Mouse (Mus musculus) fibroblast of lung, adult 2 months (primary cell): ENCODE data around the gene Tns2.
"Not testable (repeated sequence)": the region's sequence is repeated elsewhere in the genome, so short reads cannot be mapped to it uniquely, and the experiment has no call there.

Experiments used
- DNase-seq: peaks from one replicate; pipeline ENCODE4 v3.0.0-alpha.2; 2011; ENCODE audit warnings: low read depth

Gene Tns2

GRCm38 (mm10) chr15:102100161-102100981 is at the start of gene Tns2:
Gene Tns2, plus strand, starts transcription at chr15:102100413.
- no peak for DNase-seq

DNA sequence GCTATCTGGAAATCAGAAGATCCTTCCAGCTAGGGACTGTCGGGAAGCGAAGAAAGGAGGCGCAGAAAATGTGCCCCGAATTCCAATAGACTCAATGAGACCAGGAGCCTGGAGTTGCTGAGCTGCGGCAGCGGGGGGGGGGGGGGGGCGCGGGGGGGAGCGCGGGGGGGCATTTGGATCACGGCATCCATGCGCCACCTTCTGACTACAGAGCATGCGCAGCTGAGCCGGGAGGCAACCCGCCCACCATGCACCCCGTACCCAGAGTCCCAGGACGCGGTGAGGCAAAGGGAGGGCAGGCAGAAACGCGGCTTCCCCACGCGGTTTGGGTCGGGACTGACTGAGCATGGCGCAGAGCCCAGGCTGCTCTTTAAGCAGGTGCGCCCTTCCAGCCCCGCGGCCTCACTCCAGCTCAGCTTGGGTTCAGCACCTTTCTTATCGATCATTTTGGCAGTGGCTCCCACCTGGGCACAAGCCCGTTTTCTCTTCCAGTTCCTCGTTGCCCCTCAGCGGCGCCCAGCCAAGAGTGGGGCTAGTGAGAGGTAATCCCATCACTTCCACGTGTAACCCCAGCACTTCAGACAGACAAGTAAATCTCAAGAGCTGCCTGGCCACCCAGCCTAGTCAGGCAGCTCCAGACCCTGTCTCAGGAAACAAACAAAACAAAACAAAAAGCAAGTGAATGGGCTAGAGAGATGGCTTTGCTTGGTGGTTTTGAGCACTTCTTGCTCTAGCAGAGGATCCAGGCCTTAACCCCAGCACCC is 48.1 kb upstream of the Tns2 start:
- no peak for DNase-seq

DNA sequence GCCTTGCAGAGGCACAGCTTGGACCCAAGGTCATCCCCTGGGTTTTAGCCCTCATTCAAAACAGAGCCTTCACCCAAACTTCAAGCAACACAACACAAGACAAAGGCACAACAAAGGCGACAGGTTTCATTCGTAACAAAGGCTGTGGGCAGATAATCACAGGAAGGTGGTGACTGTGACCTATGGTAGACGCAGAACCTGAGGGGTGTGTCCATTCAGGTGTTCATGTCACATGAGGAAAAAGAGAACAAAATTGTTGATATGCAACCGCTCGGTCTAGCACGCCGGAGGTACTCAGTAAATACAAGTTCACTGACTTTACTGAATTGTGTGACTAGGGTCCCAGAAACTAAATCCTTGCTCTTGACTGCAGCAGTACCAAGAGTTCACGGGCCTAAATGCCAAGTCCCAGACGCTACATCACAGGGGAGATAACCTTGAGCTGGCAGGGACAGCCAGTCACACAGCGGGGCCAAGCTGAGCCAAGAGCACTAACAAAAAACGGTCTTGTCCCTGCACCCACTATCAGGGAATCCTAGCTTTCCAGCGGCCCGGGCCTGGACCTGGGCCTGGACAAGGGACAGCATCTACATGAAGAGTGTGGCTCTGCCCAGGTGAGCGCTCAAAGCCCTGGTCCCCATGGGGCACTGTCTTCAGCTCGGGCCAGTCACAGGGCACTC is 43.6 kb upstream of the Tns2 start:
- DNase-seq: no peak

DNA sequence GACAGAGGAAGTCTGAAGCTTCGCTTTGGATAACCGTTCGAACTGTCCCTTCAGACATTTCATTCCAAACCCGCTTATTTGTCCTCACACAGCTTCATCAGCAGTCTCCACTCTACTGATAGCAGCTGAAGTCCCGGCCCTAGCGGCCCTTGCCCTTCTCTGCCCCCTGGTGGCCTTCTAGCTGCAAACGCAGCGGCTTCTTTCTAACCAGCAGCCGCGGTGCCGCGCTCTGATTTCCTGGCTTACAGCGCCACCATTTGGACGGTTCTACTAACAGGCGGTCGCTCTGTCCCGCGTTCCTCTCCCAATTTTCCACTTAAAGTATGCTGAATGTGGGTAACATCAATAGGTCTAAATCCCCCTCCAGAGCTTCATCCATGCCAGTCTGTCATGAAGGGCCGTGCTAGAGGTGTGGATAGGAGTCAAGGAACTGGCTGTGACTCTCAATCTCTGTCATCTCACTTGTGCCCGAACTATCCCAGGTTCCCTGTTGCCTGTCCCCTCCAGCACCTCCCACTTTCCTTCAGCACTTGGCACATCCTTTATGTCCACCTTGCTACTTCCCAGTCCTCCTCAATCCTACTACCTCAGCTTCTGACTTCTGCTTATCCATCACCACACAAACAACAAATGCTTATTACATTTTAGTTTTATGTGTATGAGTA is 34.4 kb upstream of the Tns2 start:
- DNase-seq: peak; percentile 71

GRCm38 (mm10) chr15:102070476-102071467 is 29.4 kb upstream of the Tns2 start:
- DNase-seq: no peak

GRCm38 (mm10) chr15:102072963-102073558 is 27.2 kb upstream of the Tns2 start:
- no peak for DNase-seq

DNA sequence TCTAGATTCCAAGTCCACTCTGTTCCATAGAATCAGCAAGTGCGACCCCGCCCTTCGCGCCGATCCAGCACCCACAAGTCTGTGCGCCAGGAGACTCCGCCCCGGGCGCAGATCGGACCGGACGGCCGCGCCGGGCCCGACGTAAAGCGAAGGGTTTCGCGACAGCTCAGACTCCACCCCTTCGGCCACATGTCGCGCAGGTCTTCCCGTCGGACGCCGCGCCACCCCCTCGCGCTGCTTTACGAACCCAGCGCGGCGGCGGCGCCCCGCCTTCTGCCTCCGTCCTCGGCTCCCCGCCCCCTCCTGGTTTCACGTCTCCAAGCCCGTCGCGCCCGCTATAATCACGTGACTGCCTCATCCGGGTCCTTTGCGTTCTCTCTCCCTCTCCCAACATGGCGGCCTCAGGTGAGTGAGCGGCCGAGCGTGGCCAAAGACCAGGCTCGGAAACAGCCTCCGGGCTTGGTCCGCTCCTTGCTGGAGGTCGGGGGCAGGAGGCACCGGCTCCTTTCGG is 26.6 kb upstream of the Tns2 start, which contains the start of gene Eif4b:
Gene Eif4b (plus strand): TSS at position 215 of the 511 bp plus-strand sequence.
- DNase-seq: peak; percentile 98

DNA sequence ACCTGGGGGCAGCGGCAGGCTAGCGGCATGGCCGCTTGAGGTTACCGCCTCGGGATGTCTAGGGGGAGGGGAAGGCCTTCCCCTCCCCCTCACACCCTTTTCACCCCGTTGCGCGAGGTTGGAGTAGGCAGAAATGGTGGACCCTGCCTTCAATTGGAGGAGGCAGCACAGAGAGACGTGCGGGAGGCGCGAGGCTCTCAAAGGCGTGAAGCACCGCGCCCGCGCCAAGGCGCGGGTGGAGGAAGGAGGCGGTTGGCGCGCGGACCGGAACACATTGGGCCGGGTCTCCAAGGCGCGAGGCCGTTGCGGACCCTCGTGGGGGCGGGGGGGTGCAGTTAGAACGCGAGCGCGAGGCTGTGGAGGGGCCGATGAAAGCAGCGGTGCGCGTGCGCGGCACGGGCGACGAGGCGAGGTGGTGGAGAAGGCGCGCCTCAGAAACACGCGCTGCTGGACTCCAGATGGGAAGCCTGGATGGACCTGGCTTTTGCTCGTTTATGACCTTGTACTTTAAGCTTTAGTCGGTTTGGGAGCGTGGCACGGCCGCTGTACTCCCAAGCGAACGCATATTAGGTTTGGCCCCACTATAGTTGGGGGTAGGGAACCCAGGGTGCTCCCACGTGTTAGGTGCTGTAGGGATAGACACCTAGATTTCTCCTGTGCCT is 26.0 kb upstream of the Tns2 start:
- DNase-seq: no peak

DNA sequence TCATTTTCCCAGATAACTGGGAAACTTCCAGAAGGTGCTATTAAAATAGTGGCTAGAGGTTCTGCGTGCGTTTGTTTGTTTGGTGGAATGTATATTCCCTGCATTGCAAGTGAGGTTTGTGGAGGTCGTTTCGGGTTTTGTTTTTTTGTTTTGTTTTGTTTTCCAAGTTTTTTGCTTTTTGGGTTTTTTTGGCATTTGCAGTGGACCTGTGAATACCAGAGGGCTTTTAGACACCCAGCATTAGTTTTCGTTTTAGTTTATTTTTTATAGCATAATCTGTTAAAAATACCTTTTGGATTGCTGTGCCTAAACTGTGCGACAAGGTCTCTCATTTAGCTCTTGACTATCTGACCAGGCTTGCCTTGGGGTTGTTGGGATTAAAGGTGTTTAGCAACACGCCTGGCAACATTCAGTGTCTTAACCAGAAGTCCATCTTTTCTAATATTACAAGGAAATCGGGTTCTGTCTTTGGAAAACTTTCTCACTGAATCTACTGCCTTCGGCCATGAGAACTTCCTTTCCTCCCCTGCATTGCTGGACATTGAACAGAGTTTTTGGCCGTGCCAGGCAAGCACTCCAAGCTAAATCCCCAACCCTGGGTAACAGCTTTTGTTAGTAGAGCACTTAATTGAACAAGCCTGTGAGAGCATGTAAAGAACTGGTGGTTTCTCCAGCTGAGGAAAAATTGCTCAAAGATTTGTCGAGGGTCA is 25.2 kb upstream of the Tns2 start:
- no peak for DNase-seq

DNA sequence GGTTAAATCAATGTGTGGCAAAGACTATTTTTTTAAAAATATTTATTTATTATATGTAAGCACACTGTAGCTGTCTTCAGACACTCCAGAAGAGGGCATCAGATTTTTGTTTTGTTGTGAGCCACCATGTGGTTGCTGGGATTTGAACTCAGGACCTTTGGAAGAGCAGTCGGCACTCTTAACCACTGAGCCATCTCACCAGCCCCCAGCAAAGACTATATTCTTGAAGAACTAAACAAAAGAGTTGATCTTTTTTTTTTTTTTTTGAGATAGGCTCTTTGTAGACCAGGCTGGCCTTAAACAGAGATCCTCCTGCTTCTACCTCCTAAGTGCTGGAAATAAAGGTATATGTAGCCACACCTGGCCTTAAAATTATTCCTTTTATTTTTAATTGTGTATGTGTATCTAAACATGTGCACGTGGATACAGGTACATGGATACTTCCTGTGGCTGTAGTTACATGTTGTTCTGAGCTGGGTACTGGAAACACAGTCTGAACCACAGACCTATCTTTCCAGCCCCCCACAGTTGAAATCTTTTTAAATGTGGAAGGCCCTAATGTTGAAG is 23.0 kb upstream of the Tns2 start:
- DNase-seq: no peak

DNA sequence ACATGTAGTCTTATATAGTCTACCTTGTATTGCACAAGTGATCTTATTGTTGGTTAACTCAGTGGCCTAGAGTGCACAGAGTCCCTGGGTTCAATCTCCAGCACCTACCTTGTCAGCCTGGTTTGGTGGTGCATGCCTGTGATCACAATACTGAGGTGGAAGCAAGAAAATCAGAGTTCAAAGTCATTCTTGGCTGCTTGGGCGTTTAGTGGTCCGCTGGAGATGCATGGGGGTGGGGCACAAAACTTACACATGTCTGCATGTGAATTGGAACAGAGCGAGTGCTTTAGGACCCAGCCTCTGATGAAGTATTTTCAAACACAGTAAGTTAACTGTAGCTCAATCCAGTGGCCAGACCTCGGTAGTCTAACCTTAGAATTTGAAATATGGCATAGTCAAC is 21.0 kb upstream of the Tns2 start:
- no peak for DNase-seq

GRCm38 (mm10) chr15:102079924-102080323 is 20.3 kb upstream of the Tns2 start:
- DNase-seq: not testable (repeated sequence)

DNA sequence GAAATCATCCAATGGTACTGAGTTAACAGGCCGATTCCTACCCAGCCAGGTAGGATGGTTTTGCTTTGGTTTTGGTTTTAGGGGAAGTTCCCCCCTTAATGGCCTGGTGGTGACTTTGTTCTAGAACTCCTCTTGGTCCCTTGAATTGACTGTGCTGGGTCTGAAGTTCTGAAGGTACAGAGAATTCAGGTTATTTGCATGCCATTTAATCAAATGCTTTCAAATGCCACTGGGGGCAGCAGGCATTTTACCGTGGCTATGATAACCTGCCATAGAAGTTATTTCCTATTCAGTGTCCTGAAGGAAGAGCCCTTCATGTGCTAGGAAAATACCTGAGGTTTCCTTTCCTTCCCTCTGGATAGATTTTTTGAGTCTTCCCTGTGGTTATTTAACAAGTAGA is 19.8 kb upstream of the Tns2 start:
- no peak for DNase-seq

- no peak for DNase-seq
Observed at GRCm38 (mm10) chr15:102082148-102082547, 18.1 kb upstream of the Tns2 start.

DNA sequence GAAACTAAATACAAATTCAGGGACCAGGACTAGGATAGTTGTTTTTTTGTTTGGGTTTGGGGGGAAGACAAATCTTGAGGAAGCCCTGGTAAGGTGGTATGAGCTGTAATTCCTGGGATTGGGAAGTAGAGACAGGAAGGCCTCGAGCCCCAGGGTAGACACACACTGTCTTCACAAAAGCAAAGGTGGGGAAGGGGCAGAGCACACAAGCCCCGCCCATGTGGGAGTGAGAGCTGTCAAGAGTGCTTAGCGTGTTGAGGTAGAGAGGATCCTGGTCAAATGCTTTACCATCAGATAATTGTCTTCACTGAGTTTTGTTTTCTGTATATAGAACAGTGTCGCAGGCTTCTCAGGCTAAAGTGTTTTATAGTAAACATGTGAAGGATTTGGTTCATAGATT is 17.2 kb upstream of the Tns2 start:
- DNase-seq: no peak

DNA sequence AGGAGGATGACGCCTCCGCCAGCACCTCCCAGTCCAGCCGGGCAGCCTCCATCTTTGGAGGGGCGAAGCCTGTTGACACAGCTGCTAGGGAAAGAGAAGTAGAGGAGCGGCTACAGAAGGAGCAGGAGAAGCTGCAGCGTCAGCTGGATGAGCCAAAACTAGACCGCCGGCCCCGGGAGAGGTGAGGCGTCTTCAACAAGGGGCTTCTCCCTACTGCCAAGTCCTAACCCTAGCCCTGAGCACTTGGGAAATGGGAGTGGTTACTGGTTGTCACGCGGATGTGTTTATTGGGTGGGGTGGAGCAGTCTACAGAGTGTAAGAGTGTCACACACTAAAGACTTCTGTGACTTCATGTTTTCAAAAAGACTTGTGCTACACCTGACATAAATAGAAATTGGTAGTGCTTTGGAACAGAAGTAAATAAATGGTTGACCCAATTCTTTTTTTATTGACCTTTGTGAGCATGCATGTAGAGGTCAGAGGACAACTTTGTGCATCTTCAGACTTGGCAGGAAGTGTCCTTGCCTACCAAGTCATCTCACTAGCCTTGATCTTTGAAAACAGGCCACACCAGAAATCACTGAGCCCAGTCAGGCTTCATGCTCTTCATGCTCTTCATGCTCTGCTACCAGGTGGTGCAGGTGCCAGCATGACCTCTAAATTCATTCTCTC is 10.2 kb upstream of the Tns2 start:
- no peak for DNase-seq

GRCm38 (mm10) chr15:102091063-102091679 is 9.0 kb upstream of the Tns2 start:
- peak; percentile 67 for DNase-seq

GRCm38 (mm10) chr15:102091688-102092087 is 8.5 kb upstream of the Tns2 start:
- DNase-seq: no peak
